Mouse (Mus musculus): Measurements from ENCODE around the gene Canx. TPM values are rescaled to one million over a fixed set of nuclear protein-coding genes. Genes with fewer than 3 reads are reported as not detected.
"Not testable (repeated sequence)": the region's sequence is repeated elsewhere in the genome, so short reads cannot be mapped to it uniquely, and the experiment has no call there.

Canx gene
- total RNA-seq, 2 experiments from 2014 or later, result 76.4 to 103 TPM

DNA sequence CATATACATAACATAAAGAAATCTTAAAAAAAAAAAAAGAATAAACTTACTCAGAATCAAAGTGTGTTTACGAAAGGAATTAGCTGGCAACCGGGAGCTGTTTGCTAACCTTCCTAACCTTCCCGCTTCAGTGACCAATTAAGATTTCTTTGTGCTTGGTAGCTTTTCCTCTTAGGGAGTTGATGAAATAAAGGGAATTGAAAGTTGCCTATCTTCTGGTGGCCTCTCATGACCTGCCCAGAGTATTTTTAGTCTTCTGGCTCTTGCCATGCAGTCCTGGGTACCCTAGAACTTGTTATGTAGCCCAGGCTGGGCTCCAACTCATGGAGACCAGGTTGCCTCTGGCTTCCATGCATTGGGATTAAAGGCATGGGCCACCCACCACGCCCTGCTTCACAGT, 20.0 kb upstream of the Canx start:
- DNase-seq, result no peak
- intact Hi-C loops (cut with DNase I), result no loop called here

DNA sequence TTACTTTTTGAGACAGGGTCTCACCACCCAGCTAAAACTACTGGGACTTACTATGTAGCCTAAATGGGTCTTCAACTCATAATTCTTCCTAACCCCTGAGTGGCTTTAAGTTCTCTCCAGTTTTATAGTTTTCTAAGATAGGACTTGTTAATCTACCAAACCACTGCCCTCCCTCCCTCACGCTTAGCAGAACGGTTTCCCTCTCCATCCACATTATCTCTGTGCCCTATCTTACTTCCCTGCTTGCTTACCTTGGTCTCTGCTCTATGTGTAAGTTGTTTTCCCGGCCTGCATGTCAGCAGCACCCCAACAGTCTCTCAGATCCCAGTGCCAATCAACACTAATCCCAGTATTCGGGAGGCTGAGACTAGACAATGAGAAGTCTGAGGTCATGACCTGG, 11.4 kb upstream of the Canx start:
- DNase-seq, result no peak

GRCm38 (mm10) chr11:50336126-50336525, 10.7 kb upstream of the Canx start:
- intact Hi-C loops (cut with DNase I), result no loop called here
- DNase-seq, result no peak

More for the DNA sequence above, 11.4 kb upstream of the Canx start:
- intact Hi-C loops (cut with DNase I), result no loop called here

DNA sequence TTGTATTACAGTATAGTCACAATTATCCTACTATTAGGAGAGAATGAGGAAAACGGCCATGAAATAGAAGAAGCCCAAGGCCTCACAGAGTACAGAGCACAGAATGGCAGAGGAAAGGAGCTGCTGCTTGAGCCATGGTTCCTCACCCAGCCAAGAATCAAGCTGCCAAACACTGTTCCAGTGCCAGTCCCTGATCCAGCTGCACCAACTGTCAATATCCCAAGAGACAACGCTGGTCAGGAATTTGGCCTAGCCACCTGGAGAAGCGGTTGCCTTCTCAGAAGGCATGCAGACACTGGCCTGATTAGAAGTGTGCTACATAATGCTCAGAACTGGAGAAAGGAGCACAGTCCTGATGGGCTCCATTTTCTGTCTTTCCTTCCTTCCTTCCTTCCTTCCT, 7.7 kb upstream of the Canx start:
- intact Hi-C loops (cut with DNase I), result no loop called here
- DNase-seq, result peak in 1 of 2 experiments; percentile 37

DNA sequence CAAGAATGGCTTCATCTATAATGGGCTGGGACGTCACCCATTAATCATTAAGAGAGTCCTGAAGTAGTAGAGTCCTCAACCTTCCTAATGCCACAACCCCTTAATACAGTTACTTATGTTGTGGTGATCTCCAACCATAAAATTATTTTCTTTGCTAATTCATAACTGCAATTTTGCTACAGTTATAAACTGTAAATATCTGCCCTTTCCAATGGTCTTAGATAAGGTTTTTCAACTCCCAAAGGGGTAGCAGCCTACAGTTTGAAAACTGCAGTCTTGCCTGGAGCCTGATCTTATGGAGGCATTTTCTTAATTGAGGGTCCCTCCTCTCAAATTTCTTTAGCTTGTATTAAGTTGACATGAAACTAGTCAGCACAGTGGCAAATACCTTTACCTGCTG, 3.9 kb upstream of the Canx start:
- intact Hi-C loops (cut with DNase I), result no loop called here
- DNase-seq, result no peak

DNA sequence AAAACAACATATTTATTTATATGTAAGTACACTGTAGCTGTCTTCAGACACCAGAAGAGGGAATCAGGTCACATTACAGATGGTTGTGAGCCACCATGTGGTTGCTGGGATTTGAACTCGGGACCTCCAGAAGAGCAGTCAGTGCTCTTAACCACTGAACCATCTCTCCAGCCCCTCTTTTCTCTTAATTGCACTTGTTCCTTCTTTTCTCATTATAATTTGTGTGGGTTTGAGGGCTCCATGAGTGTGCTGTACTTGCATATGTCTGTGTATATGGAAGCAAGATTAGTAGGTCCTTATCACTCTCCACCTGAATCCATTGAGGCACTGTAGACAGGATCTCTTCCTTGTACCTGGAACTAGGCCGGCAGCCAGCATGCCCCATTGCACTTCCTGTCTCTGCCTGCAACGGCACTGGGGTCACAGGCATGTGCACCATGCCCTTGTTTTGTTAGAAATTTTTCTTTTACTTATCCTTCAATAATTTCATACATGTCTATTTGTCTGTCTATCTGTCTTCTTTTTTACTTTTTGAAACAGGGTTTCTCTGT, 2.7 kb upstream of the Canx start:
- intact Hi-C loops (cut with DNase I), result no loop called here
- DNase-seq, result no peak

DNA sequence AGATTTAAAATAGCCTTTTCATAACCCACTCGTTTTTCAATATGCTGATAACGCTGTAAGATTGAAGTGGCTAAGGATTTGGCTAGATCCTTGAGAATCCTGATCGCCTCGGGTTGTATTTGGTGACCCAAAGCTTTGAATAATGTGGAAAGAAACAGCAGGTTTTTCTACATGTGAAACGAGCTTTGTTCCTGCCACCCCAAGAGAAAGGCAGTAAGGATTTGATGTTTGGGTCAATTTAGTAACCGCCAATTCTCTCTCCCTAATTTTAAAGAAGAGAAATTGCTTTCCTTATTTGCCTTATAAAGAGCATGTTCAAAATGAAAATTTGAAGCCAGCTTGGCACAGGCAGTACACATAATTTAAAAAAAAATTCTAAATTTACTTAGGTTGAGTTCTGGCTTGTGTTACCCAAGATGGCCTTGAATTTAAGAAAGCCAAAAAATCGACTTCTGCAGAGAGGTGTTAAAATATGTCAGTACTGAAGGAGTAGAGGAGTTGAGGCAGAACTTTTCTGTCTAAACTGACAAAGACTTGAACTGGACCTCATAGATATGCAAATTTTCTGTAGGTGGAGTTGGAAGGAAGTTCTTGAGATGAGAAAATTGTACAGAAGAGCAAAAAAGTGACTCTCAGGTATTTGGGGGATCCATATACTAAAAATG, 961 bp upstream of the Canx start:
- intact Hi-C loops (cut with DNase I), result no loop called here

DNA sequence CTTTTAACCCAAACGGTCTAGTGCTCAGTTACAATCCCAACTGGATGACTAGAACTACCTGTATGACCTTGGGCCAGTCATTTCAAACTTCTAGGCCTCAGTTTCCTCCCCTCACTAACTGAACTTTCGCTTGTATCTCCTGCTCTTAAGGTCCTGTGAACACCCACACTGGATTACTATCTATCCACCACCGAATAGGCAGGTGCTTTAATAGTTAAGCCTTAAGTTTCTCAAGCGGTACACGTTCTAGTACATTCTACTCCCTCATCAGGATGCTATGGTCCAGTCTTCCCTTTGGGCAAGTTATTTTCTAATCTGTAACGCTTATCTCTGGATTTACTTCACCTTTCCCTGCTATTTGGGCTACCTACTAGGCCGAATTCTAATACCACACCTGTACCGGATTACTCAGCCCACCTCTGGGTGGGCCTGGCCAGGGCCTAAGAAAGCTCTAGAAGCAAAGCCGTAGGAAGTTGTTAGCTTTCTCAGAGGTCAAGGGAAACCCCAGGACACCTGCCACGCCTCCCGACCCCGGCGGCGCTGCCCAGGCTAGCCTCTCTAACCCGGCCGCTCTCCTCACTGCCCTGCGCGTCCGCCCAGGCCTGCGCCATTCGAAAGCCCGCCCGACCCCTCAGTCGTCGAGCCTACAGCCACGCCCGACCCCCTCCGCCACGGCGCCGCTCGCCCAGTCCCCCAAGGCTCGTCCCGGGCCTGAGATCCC, 562 bp downstream of the Canx start:
- DNase-seq, result no peak
- intact Hi-C loops (cut with DNase I), result loop anchor here (5.0 kb wide), 1 partner anchor 37 kb away; no protein-coding TSS in a partner anchor

More for the DNA sequence above, 961 bp upstream of the Canx start:
- no peak for DNase-seq

DNA sequence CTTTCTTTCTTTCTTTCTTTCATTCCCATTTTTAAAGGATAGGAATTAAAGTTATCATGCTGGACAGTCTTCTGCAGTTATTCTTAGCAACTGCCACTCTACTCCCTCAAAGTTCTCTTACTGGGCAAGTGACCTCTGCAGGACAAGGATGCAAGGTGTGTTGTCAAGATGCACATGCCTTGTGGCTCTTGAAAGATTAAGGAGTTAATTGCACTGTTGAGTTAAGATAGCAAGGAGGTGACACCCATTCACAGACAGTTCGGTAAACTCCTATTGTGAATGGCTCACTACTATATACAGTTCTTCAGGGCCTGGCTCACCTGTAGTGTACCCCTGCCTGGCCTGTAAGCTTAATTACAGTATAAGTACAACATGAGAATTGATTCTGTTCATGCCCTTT, 1.6 kb downstream of the Canx start:
- intact Hi-C loops (cut with DNase I), result loop anchor here (5.0 kb wide), 1 partner anchor 38 kb away; no protein-coding TSS in a partner anchor
- DNase-seq, result no peak

DNA sequence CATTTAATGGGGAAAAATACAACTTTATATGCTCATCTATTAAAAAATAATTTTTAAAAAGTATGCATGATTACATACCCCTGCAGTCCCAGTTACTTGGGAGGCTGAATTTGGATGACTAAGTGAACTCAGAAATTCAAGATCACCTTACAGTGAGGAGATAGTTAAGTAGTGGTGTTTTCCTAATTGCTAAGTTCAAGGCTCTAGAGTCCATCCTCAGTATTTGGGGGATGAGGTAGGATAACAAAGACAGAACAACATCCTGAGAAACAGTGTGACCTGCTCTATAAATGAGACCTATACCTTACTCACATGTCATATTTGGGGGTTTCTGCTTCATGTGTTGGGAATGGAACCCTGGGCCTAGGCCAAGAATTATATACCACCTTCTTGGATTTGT, 3.1 kb downstream of the Canx start:
- intact Hi-C loops (cut with DNase I), result loop anchor here (5.0 kb wide), 1 partner anchor 40 kb away; no protein-coding TSS in a partner anchor
- no peak for DNase-seq

- no peak for DNase-seq
- intact Hi-C loops (cut with DNase I), result loop anchor here (5.0 kb wide), 1 partner anchor 41 kb away; no protein-coding TSS in a partner anchor
Observed at GRCm38 (mm10) chr11:50321239-50321638, 4.2 kb downstream of the Canx start.

GRCm38 (mm10) chr11:50319343-50319742, 6.1 kb downstream of the Canx start:
- intact Hi-C loops (cut with DNase I); DNase-seq: not testable (repeated sequence)

DNA sequence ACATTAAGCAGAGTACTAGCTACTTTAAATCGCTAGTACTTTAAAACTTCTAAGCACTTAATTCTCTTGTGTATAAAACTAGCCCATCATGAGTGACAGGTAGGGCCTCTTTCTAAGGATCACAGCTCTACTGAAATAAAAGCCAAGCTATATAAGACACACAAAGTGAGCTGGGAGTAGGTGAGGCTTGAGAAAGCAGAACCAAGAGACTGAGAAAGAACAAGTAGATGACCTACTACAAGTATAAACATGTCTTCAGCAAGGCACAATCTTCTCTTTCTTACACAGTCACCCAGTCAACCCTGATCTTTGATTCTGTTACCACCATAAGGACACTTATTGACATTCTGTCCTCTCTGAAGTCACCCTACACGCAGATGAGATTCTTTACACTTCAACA, 12.7 kb downstream of the Canx start:
- DNase-seq, result no peak
- intact Hi-C loops (cut with DNase I), result no loop called here

- no peak for DNase-seq
- intact Hi-C loops (cut with DNase I), result no loop called here
Observed at GRCm38 (mm10) chr11:50303406-50303805, 22.1 kb downstream of the Canx start.

- intact Hi-C loops (cut with DNase I), result loop anchor here (2.0 kb wide), 1 partner anchor 56 kb away; no protein-coding TSS in a partner anchor
Observed at GRCm38 (mm10) chr11:50292190-50292855, 33.1 kb downstream of the Canx start, which contains the start of gene Maml1. Maml1 (minus strand) TSS chr11:50292311.

GRCm38 (mm10) chr11:50291321-50292165, 33.9 kb downstream of the Canx start:
- intact Hi-C loops (cut with DNase I), result loop anchor here (2.0 kb wide), 1 partner anchor 55 kb away; no protein-coding TSS in a partner anchor
- peak; percentile 19 to 42 for DNase-seq

More at GRCm38 (mm10) chr11:50292190-50292855, 33.1 kb downstream of the Canx start, which contains the start of gene Maml1:
- DNase-seq, result peak; percentile 93 to 95

DNA sequence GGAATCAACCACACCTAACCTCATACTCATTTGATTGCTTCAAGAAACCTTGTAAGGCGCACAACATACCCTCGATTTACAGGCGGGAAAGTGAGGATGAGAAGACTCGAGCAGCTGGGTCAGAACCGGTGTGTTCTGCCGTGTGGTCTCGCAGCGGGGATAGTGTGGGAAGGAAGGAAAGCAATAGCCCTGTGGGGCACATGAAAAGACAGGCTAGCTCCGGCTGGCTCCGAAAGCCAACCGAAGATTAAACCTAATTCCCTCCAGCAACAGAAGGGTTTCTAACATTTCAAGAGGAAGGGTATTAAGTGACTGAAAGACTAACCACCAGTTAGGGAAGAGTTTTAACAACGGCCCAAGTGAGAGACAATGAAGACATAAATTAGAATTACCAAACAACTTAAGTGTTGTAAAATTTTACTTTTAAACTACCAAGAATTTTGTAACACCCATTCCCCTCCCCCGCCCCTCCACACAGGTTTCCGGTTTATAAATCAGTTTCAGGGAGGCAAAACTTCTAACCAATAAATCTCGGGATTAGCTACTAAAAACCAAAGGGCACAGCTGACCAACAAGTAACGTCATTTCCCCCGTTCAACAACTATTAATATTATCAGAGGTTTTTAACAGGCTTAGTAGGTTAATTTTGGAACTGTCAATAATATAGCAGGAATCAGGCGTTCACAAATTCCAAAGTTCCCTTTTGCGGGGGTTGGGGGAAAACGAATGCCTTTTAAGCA, 34.8 kb downstream of the Canx start:
- intact Hi-C loops (cut with DNase I), result no loop called here
- no peak for DNase-seq

GRCm38 (mm10) chr11:50286428-50286827, 39.0 kb downstream of the Canx start:
- intact Hi-C loops (cut with DNase I), result no loop called here
- no peak for DNase-seq

DNA sequence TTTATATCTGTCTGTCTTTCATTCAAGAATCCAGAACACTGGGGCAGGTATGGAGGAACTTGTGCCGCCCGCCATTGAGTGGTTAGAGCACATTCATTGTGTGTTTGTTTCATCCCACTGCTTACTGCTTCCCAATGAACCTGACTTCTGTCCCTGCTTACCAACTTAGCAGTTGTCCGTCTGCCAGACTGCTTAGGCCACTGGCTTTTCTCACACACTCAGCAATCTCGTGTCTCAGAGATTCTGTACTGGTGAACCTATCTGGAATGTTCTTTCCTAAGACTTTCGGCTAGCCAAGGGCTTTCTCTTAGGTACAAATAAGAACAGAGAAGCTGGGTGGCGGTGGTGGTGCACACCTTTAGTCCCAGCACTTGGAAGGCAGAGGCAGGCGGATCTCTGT, 39.8 kb downstream of the Canx start:
- intact Hi-C loops (cut with DNase I), result no loop called here
- DNase-seq, result no peak

Measured in gastrocnemius, postnatal 36 days (tissue).